Mouse (Mus musculus): ENCODE measurements around the gene Glod5.

GRCm38 (mm10) chrX:8002001-8002400, 16.3 kb downstream of the Glod5 start:
- no peak for TF ChIP-seq GATA1 (IDR thresholded peaks at IDR 0.05; ENCODE audit: low read length)
- TF ChIP-seq TAL1 (IDR thresholded peaks at IDR 0.05; ENCODE audit: low read length): no peak

Data from erythroblast, embryonic 14.5 days (primary cell).